Mouse (Mus musculus) adipocyte (in vitro differentiated cells): ENCODE measurements at regions not wholly inside any gene's neighbourhood (a gene's known extent, or its start where the extent isn't known, plus 50 kb on each side); places are given as distances from the start of the nearest gene placed in this dataset.
A peak's percentile ranks its signal among the peaks of the same experiment; 100 is the strongest.

Experiments used
- DNase-seq: peaks from one replicate; pipeline ENCODE4 v3.0.0-alpha.2; 2016; ENCODE audit warnings: low spot score

GRCm38 (mm10) chr5:58286680-58287223, 569.0 kb downstream of the Pcdh7 start:
- DNase-seq = no peak

- no peak for DNase-seq
Measured at GRCm38 (mm10) chr5:58291261-58291660, 573.5 kb downstream of the Pcdh7 start.

GRCm38 (mm10) chr5:58294903-58295302, 577.1 kb downstream of the Pcdh7 start:
- DNase-seq = no peak

GRCm38 (mm10) chr5:58331356-58331755, 613.6 kb downstream of the Pcdh7 start:
- peak; percentile 7 for DNase-seq
